Mouse (Mus musculus) kidney, adult 2 months (tissue): ENCODE results near the gene Sucla2. TPM values are rescaled to one million over a fixed set of nuclear protein-coding genes. Genes with fewer than 3 reads are reported as not detected.

Experiments used
- DNase-seq: peaks from one replicate; pipeline ENCODE4 v3.0.0; 2021
- H3K27ac ChIP-seq: fragments of 200-500 bp; 2 replicates; pipeline ENCODE4 v1.5.1; 2012; ENCODE audit warnings: low read depth, low read length, control low read depth, inconsistent platforms; ENCODE audit not compliant: insufficient read depth
- H3K27me3 ChIP-seq: fragments of 200-500 bp; replicated peaks from 2 replicates; pipeline ENCODE4 v1.6.1; 2012; ENCODE audit warnings: mild to moderate bottlenecking, moderate library complexity, low read length, inconsistent platforms; ENCODE audit not compliant: control insufficient read depth, insufficient read depth
- H3K36me3 ChIP-seq: fragments of 200-500 bp; 2 replicates; pipeline ENCODE4 v1.6.1; 2012; ENCODE audit warnings: mild to moderate bottlenecking, moderate library complexity, low read length, inconsistent platforms; ENCODE audit not compliant: control insufficient read depth, insufficient read depth
- H3K4me1 ChIP-seq: fragments of 200-500 bp; 2 replicates; pipeline ENCODE4 v1.6.1; 2011; ENCODE audit warnings: low read length; ENCODE audit not compliant: control insufficient read depth, insufficient read depth
- H3K4me3 ChIP-seq: fragments of 200-500 bp; 2 replicates; pipeline ENCODE4 v1.5.1; 2011; ENCODE audit warnings: mild to moderate bottlenecking, low read depth, low read length, control low read depth; ENCODE audit not compliant: insufficient read depth
- CTCF ChIP-seq: fragments of 200-500 bp; conservative IDR thresholded peaks from 2 replicates; pipeline ENCODE4 v1.5.1; 2011; ENCODE audit warnings: low read depth, mild to moderate bottlenecking, control low read depth, low read length, moderate library complexity, mixed read lengths; ENCODE audit not compliant: insufficient read depth, insufficient read length
- POLR2A ChIP-seq: fragments of 200-500 bp; IDR thresholded peaks from one replicate; pipeline ENCODE4 v1.6.1; 2011; ENCODE audit warnings: low read depth, low read length, control low read depth
- WGBS: fragments of 180-500 bp; shearing (Covaris S2); methylation state at CpG from one replicate; pipeline ENCODE4 v1.1.7; 2018; 5-methylcytosine and 5-hydroxymethylcytosine counted together
- polyA plus RNA-seq: library from polyadenylated mRNA; depleted of rRNA; stranded (reverse); fragments of >200 nt; gene quantifications from 2 replicates; pipeline ENCODE4 v1.2.3, GENCODE M21; 2012

Sucla2 gene
- polyA plus RNA-seq, 1 experiment, result 55.4 TPM

GRCm38 (mm10) chr14:73502591-73503184 is 22.4 kb upstream of the Sucla2 start:
- no peak for DNase-seq
- TF ChIP-seq POLR2A (no peak), CTCF (no peak)
- Histone ChIP-seq H3K36me3 (no peaks in the 10 kb centered on the region), H3K4me1 (no peaks in the 10 kb centered on the region), H3K27me3 (no peaks in the 10 kb centered on the region), H3K4me3 (no peak overlapping the region), H3K27ac (no peak overlapping the region)
- WGBS, result 35% methylated on average over 7 of the region's 7 CpGs

- Histone ChIP-seq H3K4me3 (no peak overlapping the region), H3K36me3 (no peaks in the 10 kb centered on the region), H3K27ac (no peak overlapping the region), H3K4me1 (no peaks in the 10 kb centered on the region), H3K27me3 (no peaks in the 10 kb centered on the region)
- DNase-seq, result peak; percentile 9
- TF ChIP-seq POLR2A (no peak), CTCF (no peak)
- WGBS, result 47% methylated on average over 13 of the region's 13 CpGs
These were observed 21.7 kb upstream of the Sucla2 start for GRCm38 (mm10) chr14:73503237-73503933.

- TF ChIP-seq CTCF (no peak), POLR2A (no peak)
- Histone ChIP-seq H3K36me3 (no peaks in the 10 kb centered on the region), H3K4me3 (no peak overlapping the region), H3K27ac (no peak overlapping the region), H3K4me1 (peaks cover 6% of the 10 kb centered on the region; the same call in 1 of the 2 replicates), H3K27me3 (no peaks in the 10 kb centered on the region)
- DNase-seq, result no peak
- 72% methylated on average over 8 of the region's 8 CpGs for WGBS
These were observed 18.8 kb upstream of the Sucla2 start for GRCm38 (mm10) chr14:73506283-73506682.

- Histone ChIP-seq H3K27me3 (no peaks in the 10 kb centered on the region), H3K36me3 (no peaks in the 10 kb centered on the region), H3K4me1 (peaks cover 6% of the 10 kb centered on the region; the same call in 1 of the 2 replicates), H3K4me3 (no peak overlapping the region), H3K27ac (no peak overlapping the region)
- 89% methylated on average over 15 of the region's 15 CpGs for WGBS
- TF ChIP-seq CTCF (no peak), POLR2A (no peak)
- no peak for DNase-seq
These were observed 17.9 kb upstream of the Sucla2 start for GRCm38 (mm10) chr14:73507200-73507599.

GRCm38 (mm10) chr14:73507702-73508376 is 17.3 kb upstream of the Sucla2 start:
- WGBS, result 73% methylated on average over 11 of the region's 11 CpGs
- Histone ChIP-seq H3K27me3 (no peaks in the 10 kb centered on the region), H3K27ac (no peak overlapping the region), H3K4me1 (peaks cover 6% of the 10 kb centered on the region; the same call in 1 of the 2 replicates), H3K4me3 (no peak overlapping the region), H3K36me3 (no peaks in the 10 kb centered on the region)
- TF ChIP-seq POLR2A (no peak), CTCF (no peak)
- DNase-seq, result peak; percentile 47

- Histone ChIP-seq H3K27me3 (no peaks in the 10 kb centered on the region), H3K36me3 (no peaks in the 10 kb centered on the region), H3K4me3 (no peak overlapping the region), H3K4me1 (peaks cover 6% of the 10 kb centered on the region; the same call in 1 of the 2 replicates), H3K27ac (no peak overlapping the region)
- no peak for DNase-seq
- TF ChIP-seq CTCF (no peak), POLR2A (no peak)
- WGBS, result 93% methylated on average over 6 of the region's 6 CpGs
These were observed 16.3 kb upstream of the Sucla2 start for GRCm38 (mm10) chr14:73508630-73509395.
